Mouse (Mus musculus): Measurements from ENCODE around the gene Upf3a.
A peak's percentile ranks its signal among the peaks of the same experiment; 100 is the strongest.
"Not testable (repeated sequence)": the region's sequence is repeated elsewhere in the genome, so short reads cannot be mapped to it uniquely, and the experiment has no call there.

The Upf3a gene

GRCm38 (mm10) chr8:13785250-13785763 is at the start of gene Upf3a:
Gene Upf3a (plus strand): TSS chr8:13785615.
- DNase-seq = peak; percentile 88

- peak; percentile 28 for DNase-seq
Measured at GRCm38 (mm10) chr8:13740323-13740770, 45.1 kb upstream of the Upf3a start.

- no peak for DNase-seq
Measured at GRCm38 (mm10) chr8:13740817-13741613, 44.4 kb upstream of the Upf3a start.

GRCm38 (mm10) chr8:13746212-13746611 is 39.2 kb upstream of the Upf3a start:
- DNase-seq = not testable (repeated sequence)

- DNase-seq = no peak
Measured at GRCm38 (mm10) chr8:13747626-13748025, 37.8 kb upstream of the Upf3a start.

GRCm38 (mm10) chr8:13753680-13754079 is 31.7 kb upstream of the Upf3a start:
- DNase-seq = peak; percentile 81

GRCm38 (mm10) chr8:13756480-13756879 is 28.9 kb upstream of the Upf3a start:
- DNase-seq = no peak

- DNase-seq = peak; percentile 91
Measured at GRCm38 (mm10) chr8:13756982-13757804, 28.2 kb upstream of the Upf3a start, which contains the start of gene Cdc16. Gene Cdc16 (plus strand): TSS chr8:13757676.

- no peak for DNase-seq
Measured at GRCm38 (mm10) chr8:13757805-13758727, 27.3 kb upstream of the Upf3a start.

GRCm38 (mm10) chr8:13769206-13769605 is 16.2 kb upstream of the Upf3a start:
- DNase-seq = no peak

- no peak for DNase-seq
Measured at GRCm38 (mm10) chr8:13780536-13780935, 4.9 kb upstream of the Upf3a start.

GRCm38 (mm10) chr8:13785764-13786299 is 417 bp downstream of the Upf3a start:
- DNase-seq = peak; percentile 99

GRCm38 (mm10) chr8:13789606-13790005 is 4.2 kb downstream of the Upf3a start:
- no peak for DNase-seq

GRCm38 (mm10) chr8:13793097-13793745 is 7.8 kb downstream of the Upf3a start:
- DNase-seq = no peak

GRCm38 (mm10) chr8:13793746-13794101 is 8.3 kb downstream of the Upf3a start:
- no peak for DNase-seq

GRCm38 (mm10) chr8:13797676-13798075 is 12.3 kb downstream of the Upf3a start:
- no peak for DNase-seq

- no peak for DNase-seq
Measured at GRCm38 (mm10) chr8:13799566-13799965, 14.2 kb downstream of the Upf3a start.

GRCm38 (mm10) chr8:13828598-13829172 is 43.3 kb downstream of the Upf3a start:
- no peak for DNase-seq

GRCm38 (mm10) chr8:13838289-13838688 is 52.9 kb downstream of the Upf3a start, which contains the start of gene AF366264:
Gene AF366264 (minus strand): TSS chr8:13838389.
- DNase-seq = not testable (repeated sequence)

- DNase-seq = not testable (repeated sequence)
Measured at GRCm38 (mm10) chr8:13843286-13843685, 57.9 kb downstream of the Upf3a start.
